Mouse (Mus musculus) T-helper 2 cell (primary cell): ENCODE measurements around the gene Pmfbp1.
"Not testable (repeated sequence)": the region's sequence is repeated elsewhere in the genome, so short reads cannot be mapped to it uniquely, and the experiment has no call there.

Experiments
- in situ Hi-C: fragments of 300-600 bp; cut with MboI, MseI; formaldehyde crosslinking; loops from one replicate; pipeline ENCODE4 v1.15.1; 2025; ENCODE audit warnings: high pct_unique_total_duplicates

The Pmfbp1 gene

GRCm38 (mm10) chr8:109493727-109494126 is at the start of gene Pmfbp1:
Pmfbp1 (plus strand) TSS chr8:109494027.
- in situ Hi-C loops = no loop called here

GRCm38 (mm10) chr8:109446896-109447295 is 46.9 kb upstream of the Pmfbp1 start:
- in situ Hi-C loops = not testable (repeated sequence)

GRCm38 (mm10) chr8:109451000-109451399 is 42.8 kb upstream of the Pmfbp1 start:
- in situ Hi-C loops = no loop called here

- in situ Hi-C loops = no loop called here
Observed at GRCm38 (mm10) chr8:109455113-109455512, 38.7 kb upstream of the Pmfbp1 start.

- in situ Hi-C loops = no loop called here
Observed at GRCm38 (mm10) chr8:109457387-109457786, 36.4 kb upstream of the Pmfbp1 start.

GRCm38 (mm10) chr8:109458580-109458979 is 35.2 kb upstream of the Pmfbp1 start:
- in situ Hi-C loops = no loop called here

GRCm38 (mm10) chr8:109463075-109463474 is 30.8 kb upstream of the Pmfbp1 start:
- in situ Hi-C loops = no loop called here

- in situ Hi-C loops = no loop called here
Observed at GRCm38 (mm10) chr8:109463677-109464313, 30.0 kb upstream of the Pmfbp1 start.

GRCm38 (mm10) chr8:109464451-109464891 is 29.4 kb upstream of the Pmfbp1 start:
- in situ Hi-C loops = no loop called here

GRCm38 (mm10) chr8:109465056-109465455 is 28.8 kb upstream of the Pmfbp1 start:
- in situ Hi-C loops = no loop called here

- in situ Hi-C loops = no loop called here
Observed at GRCm38 (mm10) chr8:109465761-109466160, 28.1 kb upstream of the Pmfbp1 start.

- in situ Hi-C loops = no loop called here
Observed at GRCm38 (mm10) chr8:109467516-109467915, 26.3 kb upstream of the Pmfbp1 start.

- in situ Hi-C loops = no loop called here
Observed at GRCm38 (mm10) chr8:109468112-109468511, 25.7 kb upstream of the Pmfbp1 start.

- in situ Hi-C loops = no loop called here
Observed at GRCm38 (mm10) chr8:109471876-109472275, 22.0 kb upstream of the Pmfbp1 start.

GRCm38 (mm10) chr8:109472400-109472799 is 21.4 kb upstream of the Pmfbp1 start:
- in situ Hi-C loops = no loop called here

GRCm38 (mm10) chr8:109474442-109475121 is 19.2 kb upstream of the Pmfbp1 start:
- in situ Hi-C loops = no loop called here

GRCm38 (mm10) chr8:109475436-109475835 is 18.4 kb upstream of the Pmfbp1 start:
- in situ Hi-C loops = no loop called here

- in situ Hi-C loops = no loop called here
Observed at GRCm38 (mm10) chr8:109478586-109478985, 15.2 kb upstream of the Pmfbp1 start.

GRCm38 (mm10) chr8:109484741-109485140 is 9.1 kb upstream of the Pmfbp1 start:
- in situ Hi-C loops = loop anchor here (10.0 kb wide), 1 partner anchor 1130 kb away; no protein-coding TSS in a partner anchor

- in situ Hi-C loops = loop anchor here (10.0 kb wide), 1 partner anchor 1131 kb away; no protein-coding TSS in a partner anchor
Observed at GRCm38 (mm10) chr8:109485530-109485929, 8.3 kb upstream of the Pmfbp1 start.

- in situ Hi-C loops = no loop called here
Observed at GRCm38 (mm10) chr8:109492785-109493184, 1.0 kb upstream of the Pmfbp1 start.

- in situ Hi-C loops = no loop called here
Observed at GRCm38 (mm10) chr8:109494601-109495000, 774 bp downstream of the Pmfbp1 start.

GRCm38 (mm10) chr8:109497431-109497830 is 3.6 kb downstream of the Pmfbp1 start:
- in situ Hi-C loops = no loop called here
